Mouse (Mus musculus): ENCODE results near the gene Cdh13. TPM values are rescaled to one million over a fixed set of nuclear protein-coding genes. Genes with fewer than 3 reads are reported as not detected.
"Not testable (repeated sequence)": the region's sequence is repeated elsewhere in the genome, so short reads cannot be mapped to it uniquely, and the experiment has no call there.

Gene Cdh13
- total RNA-seq, 2 experiments from 2014 or later = 137 to 144 TPM

GRCm38 (mm10) chr8:119245641-119246040, 962.1 kb downstream of the Cdh13 start:
- DNase-seq (ENCODE audit: low spot score in 2 of 2) = no peak
- intact Hi-C loops (cut with DNase I) = no loop called here

- no peak for DNase-seq (ENCODE audit: low spot score in 2 of 2)
- intact Hi-C loops (cut with DNase I) = no loop called here
These were observed 970.8 kb downstream of the Cdh13 start for GRCm38 (mm10) chr8:119254358-119254757.

GRCm38 (mm10) chr8:119258642-119259041, 975.1 kb downstream of the Cdh13 start:
- DNase-seq (ENCODE audit: low spot score in 2 of 2) = no peak
- intact Hi-C loops (cut with DNase I) = no loop called here

- intact Hi-C loops (cut with DNase I) = no loop called here
- no peak for DNase-seq (ENCODE audit: low spot score in 2 of 2)
These were observed 980.2 kb downstream of the Cdh13 start for GRCm38 (mm10) chr8:119263750-119264149.

- no peak for DNase-seq (ENCODE audit: low spot score in 2 of 2)
- intact Hi-C loops (cut with DNase I) = no loop called here
These were observed 982.8 kb downstream of the Cdh13 start for GRCm38 (mm10) chr8:119266304-119266703.

GRCm38 (mm10) chr8:119269576-119269975, 986.0 kb downstream of the Cdh13 start:
- intact Hi-C loops (cut with DNase I) = no loop called here
- no peak for DNase-seq (ENCODE audit: low spot score in 2 of 2)

- intact Hi-C loops (cut with DNase I) = no loop called here
- DNase-seq (ENCODE audit: low spot score in 2 of 2) = no peak
These were observed 986.8 kb downstream of the Cdh13 start for GRCm38 (mm10) chr8:119270371-119270770.

GRCm38 (mm10) chr8:119272891-119273290, 989.4 kb downstream of the Cdh13 start:
- intact Hi-C loops (cut with DNase I) = no loop called here
- DNase-seq (ENCODE audit: low spot score in 2 of 2) = no peak

GRCm38 (mm10) chr8:119275442-119275841, 991.9 kb downstream of the Cdh13 start:
- intact Hi-C loops (cut with DNase I) = no loop called here
- DNase-seq (ENCODE audit: low spot score in 2 of 2) = no peak

- intact Hi-C loops (cut with DNase I) = no loop called here
- DNase-seq (ENCODE audit: low spot score in 2 of 2) = no peak
These were observed 993.5 kb downstream of the Cdh13 start for GRCm38 (mm10) chr8:119277047-119277451.

GRCm38 (mm10) chr8:119281761-119282160, 998.2 kb downstream of the Cdh13 start:
- intact Hi-C loops (cut with DNase I) = no loop called here
- DNase-seq (ENCODE audit: low spot score in 2 of 2) = no peak

- DNase-seq (ENCODE audit: low spot score in 2 of 2) = no peak
- intact Hi-C loops (cut with DNase I) = no loop called here
These were observed 1001.0 kb downstream of the Cdh13 start for GRCm38 (mm10) chr8:119284516-119284915.

GRCm38 (mm10) chr8:119284920-119285319, 1001.4 kb downstream of the Cdh13 start:
- DNase-seq (ENCODE audit: low spot score in 2 of 2) = no peak
- intact Hi-C loops (cut with DNase I) = no loop called here

- intact Hi-C loops (cut with DNase I) = no loop called here
- peak in 1 of 2 experiments; percentile 31 for DNase-seq (ENCODE audit: low spot score in 2 of 2)
These were observed 1011.9 kb downstream of the Cdh13 start for GRCm38 (mm10) chr8:119295477-119295876.

GRCm38 (mm10) chr8:119297752-119298151, 1014.2 kb downstream of the Cdh13 start:
- peak; percentile 53 to 55 for DNase-seq (ENCODE audit: low spot score in 2 of 2)
- intact Hi-C loops (cut with DNase I) = not testable (repeated sequence)

- intact Hi-C loops (cut with DNase I) = no loop called here
- no peak for DNase-seq (ENCODE audit: low spot score in 2 of 2)
These were observed 1016.8 kb downstream of the Cdh13 start for GRCm38 (mm10) chr8:119300335-119300734.

GRCm38 (mm10) chr8:119304196-119304595, 1020.7 kb downstream of the Cdh13 start:
- DNase-seq (ENCODE audit: low spot score in 2 of 2) = peak; percentile 37 to 41
- intact Hi-C loops (cut with DNase I) = no loop called here

- intact Hi-C loops (cut with DNase I) = loop anchor here (5.0 kb wide), 1 partner anchor 71 kb away; no protein-coding TSS in a partner anchor
These were observed 1027.9 kb downstream of the Cdh13 start for GRCm38 (mm10) chr8:119311412-119311811.

GRCm38 (mm10) chr8:119323215-119323614, 1039.7 kb downstream of the Cdh13 start:
- intact Hi-C loops (cut with DNase I) = no loop called here
- DNase-seq (ENCODE audit: low spot score in 2 of 2) = peak in 1 of 2 experiments; percentile 47

More at GRCm38 (mm10) chr8:119311412-119311811, 1027.9 kb downstream of the Cdh13 start:
- DNase-seq (ENCODE audit: low spot score in 2 of 2) = no peak

GRCm38 (mm10) chr8:119339546-119339945, 1056.0 kb downstream of the Cdh13 start:
- intact Hi-C loops (cut with DNase I) = no loop called here
- DNase-seq (ENCODE audit: low spot score in 2 of 2) = no peak

GRCm38 (mm10) chr8:119343606-119344005, 1060.1 kb downstream of the Cdh13 start:
- no peak for DNase-seq (ENCODE audit: low spot score in 2 of 2)
- intact Hi-C loops (cut with DNase I) = no loop called here

Data from left cerebral cortex, postnatal 14 days (tissue).